Mouse (Mus musculus) liver, embryonic 14.5 days (tissue): Measurements from ENCODE around the gene Tnrc18.

Experiments used
- CTCF ChIP-seq: IDR thresholded peaks from 2 replicates; pipeline ENCODE4 v1.5.1; 2016; ENCODE audit warnings: antibody characterized with exemption, low read depth, control low read depth
- EP300 ChIP-seq: IDR thresholded peaks from 2 replicates; pipeline ENCODE4 v1.6.1; 2016; ENCODE audit warnings: antibody characterized with exemption, low read depth

DNA sequence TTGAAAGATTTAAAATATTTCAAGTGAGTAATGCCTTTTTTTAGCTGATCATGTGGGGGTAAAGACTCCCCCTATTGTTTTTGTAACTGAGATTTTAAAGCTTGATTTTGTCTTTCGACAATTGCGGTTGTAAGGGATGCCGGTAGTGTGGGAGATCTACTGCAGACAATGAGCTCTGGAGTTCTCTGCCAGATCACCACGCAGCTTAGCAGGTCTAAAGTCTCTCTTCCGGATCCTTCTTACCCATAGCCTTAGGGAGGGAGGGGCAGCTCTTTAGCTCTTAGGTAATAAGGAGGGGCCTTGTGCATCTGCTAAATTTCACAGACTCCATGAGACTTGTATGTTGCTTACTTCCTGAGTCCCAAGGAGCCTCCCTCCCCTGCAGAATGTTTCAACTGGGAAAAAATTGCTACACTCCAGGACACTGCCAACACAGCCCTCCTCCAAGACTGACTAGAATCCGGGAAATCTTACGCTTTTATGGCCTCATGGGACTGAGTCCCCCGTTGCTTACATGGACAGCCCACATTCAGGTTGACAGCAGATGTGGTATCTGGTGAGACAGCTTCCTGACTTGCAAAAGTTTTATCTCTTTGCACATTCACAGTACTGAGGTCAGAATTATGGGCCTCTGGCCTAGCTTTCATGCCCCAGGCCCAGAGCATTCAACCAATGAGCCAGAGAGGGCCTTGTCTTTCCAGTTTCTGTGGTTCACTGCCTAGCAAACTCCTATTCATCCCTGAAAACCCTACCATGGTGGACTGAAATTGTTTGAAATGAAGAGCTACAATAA, 16.4 kb upstream of the Tnrc18 start:
- TF ChIP-seq CTCF (no peak), EP300 (no peak)
